Mouse (Mus musculus) kidney, embryonic 15.5 days (tissue): Measurements from ENCODE around the gene Dcxr. TPM values are rescaled to one million over a fixed set of nuclear protein-coding genes. Genes with fewer than 3 reads are reported as not detected.
A peak's percentile ranks its signal among the peaks of the same experiment; 100 is the strongest.

Experiments used
- ATAC-seq: fragments of 200-750 bp; cut with Nextera tagmentation; replicated peaks from 2 replicates; pipeline ENCODE4 v1.8.0; 2017; ENCODE audit warnings: moderate TSS enrichment; ENCODE audit not compliant: low FRiP score
- H3K27ac ChIP-seq: fragments of 300-500 bp; sonication (generic); 2 replicates; pipeline ENCODE4 v1.5.1; 2015; ENCODE audit warnings: mild to moderate bottlenecking, inconsistent platforms
- H3K27me3 ChIP-seq: fragments of 300-500 bp; sonication (generic); 2 replicates; pipeline ENCODE4 v1.6.1; 2015; ENCODE audit warnings: inconsistent platforms
- H3K36me3 ChIP-seq: fragments of 300-500 bp; sonication (generic); 2 replicates; pipeline ENCODE4 v1.6.1; 2015; ENCODE audit warnings: inconsistent platforms
- H3K4me1 ChIP-seq: fragments of 300-500 bp; sonication (generic); 2 replicates; pipeline ENCODE4 v1.6.1; 2015; ENCODE audit warnings: inconsistent platforms
- H3K4me2 ChIP-seq: fragments of 300-500 bp; sonication (generic); 2 replicates; pipeline ENCODE4 v1.6.1; 2015; ENCODE audit warnings: moderate library complexity, mild to moderate bottlenecking, inconsistent platforms
- H3K4me3 ChIP-seq: fragments of 300-500 bp; sonication (generic); replicated peaks from 2 replicates; pipeline ENCODE4 v1.5.1; 2015; ENCODE audit warnings: mild to moderate bottlenecking, inconsistent platforms
- H3K9ac ChIP-seq: fragments of 300-500 bp; sonication (generic); 2 replicates; pipeline ENCODE4 v1.6.1; 2015; ENCODE audit warnings: mild to moderate bottlenecking, inconsistent platforms
- H3K9me3 ChIP-seq: fragments of 300-500 bp; sonication (generic); replicated peaks from 2 replicates; pipeline ENCODE4 v1.6.1; 2016; ENCODE audit warnings: inconsistent platforms
- WGBS: fragments of 180-500 bp; shearing (Covaris S2); methylation state at CpG from one replicate; pipeline ENCODE4 v1.1.7; 2015; ENCODE audit warnings: mixed read lengths; 5-methylcytosine and 5-hydroxymethylcytosine counted together
- polyA plus RNA-seq: library from polyadenylated mRNA; unstranded; fragments of >200 nt; fragmentation: Nextera tagmentation; extraction: Ambion mirVana; gene quantifications from 2 replicates; pipeline ENCODE4 v1.2.1, GENCODE M21; 2015

The Dcxr gene
- polyA plus RNA-seq, 1 experiment from 2014 or later, result 32.1 TPM

- Histone ChIP-seq H3K27me3 (no peaks in the 10 kb centered on the region), H3K36me3 (peaks cover 59% of the 10 kb centered on the region), H3K9me3 (no peaks in the 10 kb centered on the region), H3K9ac (peak within 1 kb of the TSS; percentile 75), H3K4me3 (peak within 1 kb of the TSS; percentile 69), H3K4me2 (peak within 1 kb of the TSS; percentile 100), H3K27ac (peak within 1 kb of the TSS; percentile 88), H3K4me1 (peaks cover 56% of the 10 kb centered on the region)
- ATAC-seq, result peak; percentile 94
- 1% methylated on average over 53 of the region's 53 CpGs for WGBS
Measured at GRCm38 (mm10) chr11:120713580-120714518, 13.2 kb downstream of the Dcxr start, which contains the start of the genes Cenpx and Lrrc45. TSS of gene Cenpx (minus strand) at chr11:120713738. TSS of gene Lrrc45 (plus strand) at chr11:120713925.

- H3K9me3 ChIP-seq, result no peaks in the 10 kb centered on the region
- WGBS, result under 1% methylated on average over 38 of the region's 38 CpGs
- H3K36me3 ChIP-seq, result peaks cover 55% of the 10 kb centered on the region
- peak overlapping the region; percentile 88 for H3K27ac ChIP-seq
- peaks cover 64% of the 10 kb centered on the region for H3K4me1 ChIP-seq
- H3K4me2 ChIP-seq, result peak overlapping the region; percentile 100
- peak overlapping the region; percentile 69 for H3K4me3 ChIP-seq
- peak; percentile 38 for ATAC-seq
- peak overlapping the region; percentile 75 for H3K9ac ChIP-seq
- H3K27me3 ChIP-seq, result no peaks in the 10 kb centered on the region
Measured at GRCm38 (mm10) chr11:120712771-120713568, 14.1 kb downstream of the Dcxr start.

GRCm38 (mm10) chr11:120711980-120712604 lies 15.0 kb downstream of the Dcxr start:
- no peak overlapping the region for H3K27ac ChIP-seq
- peak overlapping the region; percentile 100 for H3K4me2 ChIP-seq
- 0 out of 2 replicates have a peak overlapping the region, but pooled peaks have one; percentile 75 for H3K9ac ChIP-seq
- peak overlapping the region; percentile 69 for H3K4me3 ChIP-seq
- H3K9me3 ChIP-seq, result no peaks in the 10 kb centered on the region
- H3K27me3 ChIP-seq, result no peaks in the 10 kb centered on the region
- H3K4me1 ChIP-seq, result peaks cover 73% of the 10 kb centered on the region
- ATAC-seq, result no peak
- WGBS, result 58% methylated on average over 8 of the region's 8 CpGs
- H3K36me3 ChIP-seq, result peaks cover 46% of the 10 kb centered on the region

- Histone ChIP-seq H3K9me3 (no peaks in the 10 kb centered on the region), H3K36me3 (peaks cover 32% of the 10 kb centered on the region), H3K4me3 (no peak overlapping the region), H3K27me3 (no peaks in the 10 kb centered on the region), H3K4me2 (no peak overlapping the region), H3K9ac (no peak overlapping the region), H3K27ac (peak overlapping the region; percentile 1; the same call in 1 of the 2 replicates), H3K4me1 (peaks cover 87% of the 10 kb centered on the region)
- WGBS, result 36% methylated on average over 5 of the region's 5 CpGs
- no peak for ATAC-seq
Measured at GRCm38 (mm10) chr11:120710672-120711071, 16.4 kb downstream of the Dcxr start.

GRCm38 (mm10) chr11:120709551-120709950 lies 17.5 kb downstream of the Dcxr start:
- Histone ChIP-seq H3K36me3 (peaks cover 28% of the 10 kb centered on the region), H3K4me3 (no peak overlapping the region), H3K4me1 (peaks cover 87% of the 10 kb centered on the region), H3K27ac (0 out of 2 replicates have a peak overlapping the region, but pooled peaks have one; percentile 27), H3K27me3 (no peaks in the 10 kb centered on the region), H3K9ac (no peak overlapping the region), H3K4me2 (no peak overlapping the region), H3K9me3 (no peaks in the 10 kb centered on the region)
- no peak for ATAC-seq
- 63% methylated on average over 2 of the region's 2 CpGs for WGBS

- Histone ChIP-seq H3K27ac (peak overlapping the region; percentile 61), H3K4me2 (0 out of 2 replicates have a peak overlapping the region, but pooled peaks have one; percentile 14), H3K27me3 (no peaks in the 10 kb centered on the region), H3K4me3 (no peak overlapping the region), H3K36me3 (peaks cover 31% of the 10 kb centered on the region), H3K9ac (no peak overlapping the region), H3K4me1 (peaks cover 91% of the 10 kb centered on the region), H3K9me3 (no peaks in the 10 kb centered on the region)
- no peak for ATAC-seq
- WGBS, result 35% methylated on average over 5 of the region's 5 CpGs
Measured at GRCm38 (mm10) chr11:120707969-120708368, 19.1 kb downstream of the Dcxr start.

GRCm38 (mm10) chr11:120707225-120707624 lies 19.9 kb downstream of the Dcxr start:
- 9% methylated on average over 12 of the region's 12 CpGs for WGBS
- H3K4me1 ChIP-seq, result peaks cover 83% of the 10 kb centered on the region
- peak overlapping the region; percentile 66; the same call in 1 of the 2 replicates for H3K27ac ChIP-seq
- peaks cover 39% of the 10 kb centered on the region for H3K36me3 ChIP-seq
- H3K9ac ChIP-seq, result no peak overlapping the region
- ATAC-seq, result no peak
- no peak overlapping the region for H3K4me2 ChIP-seq
- no peak overlapping the region for H3K4me3 ChIP-seq
- no peaks in the 10 kb centered on the region for H3K9me3 ChIP-seq
- no peaks in the 10 kb centered on the region for H3K27me3 ChIP-seq

GRCm38 (mm10) chr11:120706120-120706519 lies 21.0 kb downstream of the Dcxr start:
- H3K9me3 ChIP-seq, result no peaks in the 10 kb centered on the region
- peaks cover 72% of the 10 kb centered on the region for H3K4me1 ChIP-seq
- H3K27me3 ChIP-seq, result no peaks in the 10 kb centered on the region
- peak overlapping the region; percentile 76 for H3K27ac ChIP-seq
- no peak overlapping the region for H3K4me3 ChIP-seq
- no peak overlapping the region for H3K9ac ChIP-seq
- no peak for ATAC-seq
- 56% methylated on average over 5 of the region's 5 CpGs for WGBS
- no peak overlapping the region for H3K4me2 ChIP-seq
- H3K36me3 ChIP-seq, result peaks cover 49% of the 10 kb centered on the region

GRCm38 (mm10) chr11:120704486-120705325 lies 22.4 kb downstream of the Dcxr start:
- H3K9me3 ChIP-seq, result no peaks in the 10 kb centered on the region
- peak; percentile 71 for ATAC-seq
- 0 out of 2 replicates have a peak overlapping the region, but pooled peaks have one; percentile 11 for H3K9ac ChIP-seq
- H3K36me3 ChIP-seq, result peaks cover 48% of the 10 kb centered on the region
- no peaks in the 10 kb centered on the region for H3K27me3 ChIP-seq
- H3K27ac ChIP-seq, result peak overlapping the region; percentile 76
- H3K4me3 ChIP-seq, result no peak overlapping the region
- H3K4me2 ChIP-seq, result 0 out of 2 replicates have a peak overlapping the region, but pooled peaks have one; percentile 0
- 22% methylated on average over 8 of the region's 8 CpGs for WGBS
- peaks cover 67% of the 10 kb centered on the region for H3K4me1 ChIP-seq

GRCm38 (mm10) chr11:120703696-120704454 lies 23.2 kb downstream of the Dcxr start:
- WGBS, result 38% methylated on average over 15 of the region's 15 CpGs
- ATAC-seq, result no peak

More at GRCm38 (mm10) chr11:120703696-120704454, 23.2 kb downstream of the Dcxr start:
- 0 out of 2 replicates have a peak overlapping the region, but pooled peaks have one; percentile 8 for H3K9ac ChIP-seq
- no peaks in the 10 kb centered on the region for H3K27me3 ChIP-seq
- H3K9me3 ChIP-seq, result no peaks in the 10 kb centered on the region
- H3K4me3 ChIP-seq, result no peak overlapping the region
- no peak overlapping the region for H3K4me2 ChIP-seq
- H3K27ac ChIP-seq, result peak overlapping the region; percentile 76
- peaks cover 47% of the 10 kb centered on the region for H3K36me3 ChIP-seq
- H3K4me1 ChIP-seq, result peaks cover 59% of the 10 kb centered on the region
